Mouse (Mus musculus) embryo, embryonic 11 days (tissue): ENCODE measurements around the gene Gab2.
A peak's percentile ranks its signal among the peaks of the same experiment; 100 is the strongest.

Experiments used
- DNase-seq: peaks from one replicate; pipeline ENCODE4 v3.0.0-alpha.2; 2015

The Gab2 gene

GRCm38 (mm10) chr7:97325156-97325985 is 244.0 kb downstream of the Gab2 start:
- peak; percentile 56 for DNase-seq

GRCm38 (mm10) chr7:97327376-97327775 is 246.0 kb downstream of the Gab2 start:
- DNase-seq, result no peak

- peak; percentile 12 for DNase-seq
Measured at GRCm38 (mm10) chr7:97328891-97329588, 247.7 kb downstream of the Gab2 start.

- no peak for DNase-seq
Measured at GRCm38 (mm10) chr7:97329676-97330075, 248.3 kb downstream of the Gab2 start.

- DNase-seq, result no peak
Measured at GRCm38 (mm10) chr7:97330931-97331645, 249.7 kb downstream of the Gab2 start.

GRCm38 (mm10) chr7:97331726-97332666 is 250.6 kb downstream of the Gab2 start, which contains the start of the genes Usp35 and Kctd21:
Gene Usp35, minus strand, starts transcription at chr7:97332020.
Gene Kctd21, plus strand, starts transcription at chr7:97332327.
- DNase-seq, result peak; percentile 98

- no peak for DNase-seq
Measured at GRCm38 (mm10) chr7:97332667-97333041, 251.3 kb downstream of the Gab2 start.

GRCm38 (mm10) chr7:97333113-97333898 is 251.9 kb downstream of the Gab2 start:
- DNase-seq, result no peak

- no peak for DNase-seq
Measured at GRCm38 (mm10) chr7:97334406-97334805, 253.0 kb downstream of the Gab2 start.

- DNase-seq, result no peak
Measured at GRCm38 (mm10) chr7:97336678-97337077, 255.3 kb downstream of the Gab2 start.

- no peak for DNase-seq
Measured at GRCm38 (mm10) chr7:97338593-97338992, 257.2 kb downstream of the Gab2 start.

GRCm38 (mm10) chr7:97339623-97340022 is 258.2 kb downstream of the Gab2 start:
- DNase-seq, result no peak

GRCm38 (mm10) chr7:97340907-97341849 is 259.8 kb downstream of the Gab2 start:
- DNase-seq, result no peak

GRCm38 (mm10) chr7:97342961-97343360 is 261.6 kb downstream of the Gab2 start:
- DNase-seq, result no peak

GRCm38 (mm10) chr7:97344655-97345054 is 263.3 kb downstream of the Gab2 start:
- no peak for DNase-seq

GRCm38 (mm10) chr7:97345229-97345871 is 264.0 kb downstream of the Gab2 start:
- no peak for DNase-seq

GRCm38 (mm10) chr7:97346111-97346821 is 264.9 kb downstream of the Gab2 start:
- no peak for DNase-seq

- DNase-seq, result no peak
Measured at GRCm38 (mm10) chr7:97346822-97347166, 265.4 kb downstream of the Gab2 start.

- DNase-seq, result no peak
Measured at GRCm38 (mm10) chr7:97347464-97347863, 266.1 kb downstream of the Gab2 start.
